Mouse (Mus musculus) cerebellum, postnatal 14 days (tissue): ENCODE measurements around the gene Psmb10.
"Not testable (repeated sequence)": the region's sequence is repeated elsewhere in the genome, so short reads cannot be mapped to it uniquely, and the experiment has no call there.

ENCODE experiments used
- DNase-seq, 2 experiments: peaks; one replicate each; pipeline ENCODE4 v3.0.0; 2021; ENCODE audit warnings: mixed read lengths in 2 of 2

The Psmb10 gene

DNA sequence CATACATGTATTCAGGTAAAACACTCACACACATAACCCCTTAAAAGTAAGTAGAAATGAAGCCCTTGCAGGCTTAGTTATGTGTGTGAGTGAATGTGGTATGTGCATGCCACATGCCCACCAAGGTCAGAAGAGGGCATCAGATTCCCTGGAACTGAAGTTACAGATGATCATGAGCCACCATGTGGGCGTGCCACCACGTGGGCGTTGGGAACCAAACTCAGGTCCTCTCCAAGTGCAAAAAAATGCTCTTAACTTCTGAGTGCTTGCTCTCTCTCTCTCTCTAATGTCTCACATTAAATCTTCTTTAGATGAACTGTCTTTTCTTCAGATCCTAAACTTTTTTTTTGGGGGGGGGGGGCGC is at the start of gene Psmb10:
Gene Psmb10 (minus strand): TSS at position 139 of the 364 bp plus-strand sequence.
- DNase-seq: peak in 1 of 2 experiments; percentile 35

DNA sequence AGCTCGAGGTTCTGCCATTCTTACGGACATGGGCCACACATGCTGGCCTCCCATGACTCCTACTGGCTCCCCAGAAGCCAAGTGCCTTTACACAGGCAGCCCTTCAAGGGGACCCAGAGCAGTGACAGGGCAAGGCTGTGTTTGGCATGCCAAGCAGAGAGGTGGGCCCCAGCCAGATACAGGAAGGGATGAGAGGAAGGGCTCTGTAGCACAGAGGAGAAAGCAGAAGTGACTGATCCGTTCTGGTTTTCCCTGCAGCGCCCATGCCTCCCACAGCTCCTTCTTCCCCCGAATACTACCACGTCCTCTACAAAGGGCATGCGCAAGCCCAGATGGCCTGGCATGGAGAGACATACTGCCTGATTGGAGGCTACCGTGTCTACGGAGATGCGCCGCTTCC is 45.2 kb upstream of the Psmb10 start:
- DNase-seq: not testable (repeated sequence)

DNA sequence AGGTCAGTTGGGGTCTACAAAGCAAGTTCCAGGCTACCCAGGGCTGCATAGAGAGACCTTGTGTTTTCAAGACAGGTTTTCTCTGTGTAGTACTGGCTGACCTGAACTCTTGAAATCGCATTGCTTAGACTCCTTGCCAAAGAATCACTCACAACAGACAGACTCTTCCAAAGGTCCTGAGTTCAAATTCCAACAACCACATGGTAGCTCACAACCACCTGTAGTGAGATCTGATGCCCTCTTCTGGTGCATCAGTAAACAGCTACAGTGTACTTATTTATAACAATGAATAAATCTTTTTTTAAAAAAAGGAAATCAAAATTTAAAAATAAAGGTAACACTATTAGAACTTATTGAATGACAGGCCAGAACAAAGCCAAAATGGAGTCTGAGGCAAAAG is 42.9 kb upstream of the Psmb10 start:
- no peak for DNase-seq

DNA sequence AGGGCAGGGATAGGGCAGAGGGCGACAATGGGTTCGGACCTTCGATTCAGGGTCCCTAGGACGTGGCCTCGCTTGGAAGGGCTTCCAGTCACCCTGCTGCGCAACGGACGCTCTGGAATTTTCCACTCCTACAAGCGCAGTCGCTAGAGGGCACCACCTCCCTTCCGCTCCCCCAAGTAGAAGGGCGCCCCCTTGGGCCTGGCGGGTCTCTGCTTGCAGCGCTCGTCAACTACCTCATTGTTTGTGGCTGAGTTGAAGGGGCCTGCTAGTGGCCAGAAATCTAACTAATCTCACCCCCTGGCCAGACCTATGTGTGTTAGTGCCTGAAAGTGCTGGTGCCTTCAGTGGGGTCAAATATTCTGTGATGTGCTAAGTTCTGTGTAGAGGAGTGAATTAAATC is 41.1 kb upstream of the Psmb10 start, which contains the start of gene Dpep3:
Gene Dpep3 (minus strand): TSS at position 105 of the 400 bp plus-strand sequence.
- no peak for DNase-seq

DNA sequence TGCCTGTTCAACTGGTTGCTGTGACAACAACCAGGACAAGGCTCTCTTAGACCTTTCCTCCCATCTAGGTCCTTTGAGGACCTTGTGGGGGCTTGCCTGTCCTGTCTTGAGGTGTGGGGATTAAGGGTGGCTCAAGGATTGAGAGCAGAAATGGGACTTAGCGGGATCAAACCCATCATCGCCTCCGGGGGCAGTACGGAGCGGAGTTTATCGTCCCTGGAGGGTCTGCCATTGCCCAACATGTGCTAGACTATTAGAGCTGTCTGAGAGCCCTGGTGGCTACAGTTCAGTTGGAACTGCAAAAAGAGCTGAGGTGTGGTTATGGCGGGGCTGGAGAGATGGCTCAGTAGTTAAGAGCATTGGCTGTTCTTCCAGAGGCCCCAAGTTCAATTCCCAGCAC is 37.1 kb upstream of the Psmb10 start:
- no peak for DNase-seq

DNA sequence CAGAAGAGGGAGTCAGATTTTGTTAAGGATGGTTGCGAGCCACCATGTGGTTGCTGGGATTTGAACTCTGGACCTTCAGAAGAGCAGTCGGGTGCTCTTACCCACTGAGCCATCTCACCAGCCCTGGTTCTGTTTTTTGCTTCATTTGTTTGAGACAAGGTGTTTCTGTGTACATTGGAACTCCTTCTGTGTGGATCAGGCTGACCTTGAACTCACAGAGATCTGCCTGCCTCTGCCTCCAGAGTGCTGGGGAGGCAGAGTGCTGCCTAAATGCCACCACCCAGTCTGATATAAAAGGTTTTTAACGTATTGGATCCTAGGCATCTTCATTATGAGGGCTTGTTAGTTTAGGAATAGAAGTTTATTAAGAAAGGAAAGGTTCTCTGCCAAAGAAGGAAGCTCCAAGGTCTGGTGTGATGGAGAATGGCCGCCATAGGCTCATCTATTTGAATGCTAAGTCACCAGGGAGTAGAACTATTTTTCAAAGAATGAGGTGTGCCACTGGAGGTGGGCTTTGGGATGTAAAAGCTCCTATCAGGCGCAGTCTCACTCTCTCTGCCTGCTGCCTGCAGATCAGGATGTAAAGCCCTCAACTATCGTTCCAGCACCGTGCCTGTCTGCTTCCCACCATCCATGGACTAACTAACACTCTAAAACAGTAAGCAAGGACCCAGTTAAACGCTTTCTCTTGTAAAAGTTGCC is 32.9 kb upstream of the Psmb10 start:
- no peak for DNase-seq

DNA sequence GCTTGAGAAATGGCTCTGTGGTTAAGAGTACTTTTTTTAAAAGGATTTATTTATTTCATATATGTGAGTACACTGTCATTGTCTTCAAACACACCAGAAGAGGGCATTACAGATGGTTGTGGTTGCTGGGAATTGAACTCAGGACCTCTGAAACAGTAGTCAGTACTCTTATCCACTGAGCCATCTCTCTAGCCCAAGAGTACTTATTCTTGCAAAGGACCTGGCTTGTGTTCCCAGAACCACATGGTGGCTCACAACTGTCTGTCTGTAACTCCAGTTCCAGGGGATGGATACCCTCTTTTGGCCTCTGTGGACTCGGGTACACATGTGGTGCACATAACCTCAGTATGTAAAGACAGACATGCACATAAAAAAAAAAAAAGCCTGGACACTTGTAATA is 31.1 kb upstream of the Psmb10 start:
- no peak for DNase-seq

DNA sequence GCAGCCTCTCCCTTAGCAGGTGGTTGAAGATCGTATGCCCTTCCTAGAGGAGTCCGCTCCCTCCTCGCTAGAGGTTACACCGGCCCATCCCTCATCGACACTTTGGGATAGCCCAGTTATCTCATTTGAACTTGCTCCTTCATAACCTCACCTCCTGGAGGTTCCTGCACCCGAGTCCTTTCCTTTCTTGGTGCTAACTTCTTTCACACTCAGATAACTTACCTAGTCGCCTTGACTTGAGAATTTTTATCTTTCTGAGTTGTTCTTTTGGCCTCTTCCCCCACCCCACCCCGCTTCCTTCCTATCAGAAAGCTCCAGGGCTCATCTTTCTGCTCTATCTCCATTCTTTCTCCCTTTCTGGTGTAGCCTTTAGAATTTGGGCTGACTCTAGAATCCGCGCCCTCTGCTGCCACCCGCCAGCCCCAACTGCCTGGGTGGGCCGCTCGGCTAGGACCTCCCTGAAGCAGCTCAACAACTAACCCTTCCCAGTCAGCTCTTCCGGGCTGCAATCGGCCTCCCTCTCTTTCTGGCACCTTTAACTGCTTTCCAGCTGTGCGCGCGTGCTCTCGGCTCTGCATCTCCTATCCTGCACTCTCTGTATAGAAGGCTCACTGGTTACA is 28.6 kb upstream of the Psmb10 start:
- DNase-seq: no peak

DNA sequence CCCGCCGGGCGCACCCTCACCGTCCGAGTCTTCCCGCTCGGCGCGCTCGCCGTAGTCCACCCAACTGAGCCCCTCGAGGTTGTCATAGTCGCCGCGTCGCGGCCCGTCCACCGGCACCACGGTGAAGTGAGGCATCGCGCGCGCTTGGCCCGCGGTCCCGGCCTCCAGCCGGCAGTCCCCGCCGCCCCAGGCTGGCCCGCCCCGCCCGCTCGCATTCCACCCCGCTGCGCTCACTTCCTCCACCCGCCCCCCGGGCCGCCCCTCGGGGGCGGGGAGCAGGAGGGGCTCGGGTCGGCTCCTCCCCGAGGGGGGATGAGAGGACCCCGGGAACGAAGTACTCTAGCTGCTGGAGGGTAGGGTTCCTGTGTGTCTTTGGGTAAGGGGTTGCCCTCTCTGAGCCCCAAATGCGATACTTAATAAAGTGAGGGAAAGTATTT is 27.7 kb upstream of the Psmb10 start, which contains the start of gene Slc12a4:
Gene Slc12a4 (minus strand): TSS at position 193 of the 437 bp plus-strand sequence.
- DNase-seq: peak in 1 of 2 experiments; percentile 45

DNA sequence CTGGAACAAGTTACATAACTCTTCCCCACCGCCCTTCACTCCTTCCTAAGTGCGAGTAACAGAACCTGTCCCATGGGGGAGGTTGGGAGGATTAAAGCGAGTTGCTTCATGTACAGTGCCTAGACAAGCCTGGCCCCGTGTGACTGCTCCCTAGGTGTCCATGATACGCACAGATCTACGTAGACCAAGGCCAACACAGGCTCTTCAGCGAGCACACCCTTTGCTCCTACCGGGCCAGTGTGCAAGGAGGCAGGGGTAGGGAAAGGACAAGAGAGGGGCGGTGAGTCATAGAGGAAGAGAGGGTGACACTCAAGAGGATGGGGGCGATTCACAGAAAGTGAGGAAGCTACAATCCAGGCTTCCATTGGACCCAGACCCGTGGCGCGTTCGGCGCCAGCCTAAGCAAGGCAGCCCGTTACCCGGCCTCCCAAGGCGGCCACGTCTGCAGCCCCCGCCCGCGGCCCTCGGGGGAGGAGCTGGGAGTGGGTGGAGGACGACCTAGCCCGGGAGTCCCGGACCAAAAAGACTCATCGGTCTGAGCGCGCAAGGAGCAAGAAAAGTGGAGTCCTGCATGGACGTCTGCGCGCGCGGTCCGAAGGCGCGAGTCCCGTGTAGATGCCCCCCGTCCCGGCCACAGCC is 27.1 kb upstream of the Psmb10 start:
- no peak for DNase-seq

DNA sequence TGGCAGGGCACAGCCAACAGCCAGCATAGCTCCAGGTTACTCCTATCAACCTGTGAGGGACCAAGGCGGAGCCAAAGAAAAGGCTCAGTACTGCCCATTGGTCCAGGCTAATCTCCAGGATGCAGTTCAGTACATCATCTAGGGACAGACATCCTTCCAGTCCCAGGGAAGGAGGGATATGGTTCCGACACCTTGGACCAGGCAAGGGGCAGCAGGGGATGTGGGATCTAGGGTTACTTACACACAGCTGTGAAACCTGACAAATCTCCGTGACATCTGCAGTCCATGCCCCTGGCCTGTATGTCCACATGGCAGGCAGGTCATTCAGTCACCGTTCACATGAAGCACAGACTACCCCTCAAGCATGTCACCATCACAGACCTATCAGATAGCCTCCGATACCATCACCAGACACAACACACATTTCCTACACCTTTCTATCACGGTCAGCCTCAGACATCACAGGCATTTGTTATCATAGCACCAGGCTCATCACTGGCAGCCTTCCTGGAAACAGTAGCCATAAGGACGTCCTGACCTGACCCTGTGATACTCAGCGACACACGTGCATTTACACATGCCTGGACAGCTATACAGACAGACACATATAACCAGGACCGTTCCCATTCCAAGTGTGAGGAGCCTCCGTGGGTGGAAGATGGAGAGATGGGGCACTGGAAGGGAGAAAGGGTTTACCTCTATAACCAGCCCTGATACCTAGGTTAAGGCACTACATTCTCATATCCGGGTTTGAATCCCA is 26.4 kb upstream of the Psmb10 start:
- DNase-seq: no peak

DNA sequence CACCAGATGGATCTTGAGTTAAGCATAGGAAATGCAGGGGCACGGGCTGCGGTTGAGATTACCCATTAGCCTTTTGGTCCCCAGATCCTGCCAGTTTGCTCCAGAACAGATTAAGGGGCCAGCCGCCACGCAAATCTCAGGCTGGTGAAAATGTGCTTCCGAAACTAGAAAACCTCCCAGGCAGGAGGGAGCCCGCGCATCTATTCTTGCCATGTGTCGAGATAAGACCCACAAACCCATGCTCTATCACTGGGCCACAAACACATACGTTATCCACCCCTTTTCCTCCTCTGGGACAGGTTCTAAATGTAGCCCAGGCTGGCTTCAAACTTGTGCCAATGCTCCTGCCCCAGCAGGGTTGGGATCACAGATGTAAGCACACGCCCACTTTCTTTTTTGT is 23.3 kb upstream of the Psmb10 start:
- no peak for DNase-seq

DNA sequence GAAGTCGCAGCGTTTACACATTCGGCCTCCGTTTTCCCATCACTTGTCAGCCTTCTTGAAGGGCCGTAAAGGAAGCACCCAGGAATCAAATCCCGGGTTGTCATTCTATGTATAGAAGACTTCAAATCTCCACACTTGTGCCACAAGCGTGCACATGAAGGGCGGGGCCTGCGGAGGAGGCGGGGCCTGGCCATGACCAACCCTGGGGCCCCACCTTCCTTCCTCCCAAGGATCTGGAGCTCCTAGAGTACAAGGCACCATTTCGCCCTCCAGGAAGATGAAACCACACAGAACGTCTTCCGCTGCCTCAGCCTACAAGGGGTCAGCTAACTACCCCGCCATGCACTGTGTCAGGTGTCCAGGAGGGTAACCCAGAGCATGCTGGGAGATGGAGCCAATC is 22.9 kb upstream of the Psmb10 start:
- no peak for DNase-seq

DNA sequence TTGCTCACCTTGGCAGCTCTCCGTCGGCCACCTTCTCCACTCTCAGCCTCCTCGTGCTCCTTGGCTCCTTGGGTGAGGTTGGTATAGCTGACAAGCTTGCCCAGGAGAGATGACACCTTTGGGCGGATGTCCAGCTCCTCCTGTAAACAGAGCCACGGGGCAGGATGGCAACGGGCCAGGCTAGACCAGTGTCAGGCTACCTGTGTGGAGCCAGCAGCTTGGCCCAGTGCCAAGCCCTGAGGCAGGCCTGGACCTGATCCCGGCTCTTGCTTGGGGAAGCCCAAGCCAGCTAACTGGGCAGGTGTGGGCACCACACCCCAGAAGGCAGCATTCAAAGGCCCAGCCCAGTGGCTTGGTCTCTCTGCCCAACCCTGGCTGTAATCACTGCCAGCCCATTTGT is 21.1 kb upstream of the Psmb10 start:
- peak; percentile 91 to 94 for DNase-seq

DNA sequence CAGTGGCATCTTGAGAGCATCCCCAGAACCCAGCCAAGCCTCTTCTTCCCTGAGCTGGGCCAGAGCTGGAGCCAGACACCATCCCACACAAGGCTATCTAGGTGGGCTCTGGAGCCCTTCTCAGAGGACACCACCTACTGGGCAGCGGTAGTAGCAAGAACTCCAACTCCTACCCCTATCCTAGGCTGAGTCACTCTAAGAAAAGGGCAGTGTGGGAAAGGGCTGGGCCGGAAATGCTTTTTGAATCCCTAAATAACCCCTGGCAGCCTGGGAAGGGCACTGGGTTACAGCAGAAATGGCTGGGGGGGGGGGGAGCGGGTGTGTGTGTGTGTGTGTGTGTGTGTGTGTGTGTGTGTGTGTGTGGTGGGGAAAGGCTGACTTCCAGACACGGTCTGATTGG is 19.6 kb upstream of the Psmb10 start:
- no peak for DNase-seq

DNA sequence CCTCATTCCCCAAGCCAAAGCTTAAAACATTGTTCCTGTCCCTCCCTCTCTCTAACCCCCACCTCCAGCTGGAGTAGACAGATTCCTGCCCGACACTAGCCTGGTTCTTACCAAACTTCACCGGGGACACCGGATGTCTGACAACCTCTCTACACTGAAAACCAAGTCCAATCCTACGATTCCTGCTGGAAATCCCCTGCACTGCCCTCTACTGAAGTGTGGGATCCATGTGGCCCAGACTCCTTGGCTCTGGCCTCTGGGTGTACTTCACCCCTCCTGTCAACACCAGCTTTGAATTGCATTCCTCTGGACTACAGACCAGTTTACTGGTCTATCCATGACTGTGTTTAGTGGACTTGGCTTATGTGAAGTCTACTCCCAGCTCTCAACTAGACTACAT is 18.3 kb upstream of the Psmb10 start:
- DNase-seq: no peak

DNA sequence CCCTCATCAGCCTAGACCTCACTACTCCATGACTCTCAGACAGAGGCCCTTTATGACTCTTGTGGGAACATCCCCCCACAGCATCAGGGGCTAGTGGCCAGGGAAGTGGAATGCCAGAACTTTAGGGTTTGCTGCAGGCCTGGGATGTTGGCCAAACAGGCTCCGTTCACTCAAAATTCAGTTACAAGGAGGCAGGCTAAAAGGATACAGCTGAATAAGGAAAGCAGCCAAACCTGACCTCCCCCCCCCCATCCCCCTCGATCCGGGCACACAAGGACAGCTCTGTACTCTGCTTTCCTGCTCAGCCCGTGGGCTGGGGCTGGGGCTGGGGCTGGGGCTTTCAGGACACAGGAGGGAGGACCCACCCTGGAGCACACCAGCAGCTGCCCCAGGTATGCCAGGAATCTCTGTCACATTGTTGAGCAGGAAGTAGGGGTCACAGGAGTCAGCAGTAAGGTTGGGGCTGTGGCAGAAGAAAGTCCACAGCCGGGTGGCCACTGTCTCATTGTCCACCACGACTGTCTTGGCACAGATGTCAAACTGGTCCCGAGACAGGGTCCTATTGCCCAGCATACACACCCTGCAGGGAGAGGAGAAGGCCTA is 12.9 kb upstream of the Psmb10 start:
- peak in 1 of 2 experiments; percentile 40 for DNase-seq

DNA sequence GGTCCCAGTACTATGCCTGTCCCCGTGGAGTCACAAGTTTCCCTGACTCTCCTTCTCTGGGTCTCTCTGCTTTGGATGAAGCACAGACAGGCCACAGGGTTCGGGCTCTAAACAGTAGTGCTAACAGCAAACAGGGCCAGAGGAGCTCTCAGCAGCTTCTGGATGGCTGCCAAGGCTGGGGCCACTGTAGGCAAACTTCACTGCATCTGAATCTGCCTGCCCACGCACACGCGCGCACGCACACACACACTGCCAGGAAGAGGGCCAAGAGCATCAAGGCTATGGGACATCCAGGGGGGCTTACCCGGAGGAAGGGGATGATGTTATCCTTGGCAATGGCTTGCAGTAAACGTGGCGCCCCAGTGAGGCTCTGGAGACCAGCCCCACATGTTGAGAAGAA is 11.1 kb upstream of the Psmb10 start:
- DNase-seq: peak; percentile 61 to 69

DNA sequence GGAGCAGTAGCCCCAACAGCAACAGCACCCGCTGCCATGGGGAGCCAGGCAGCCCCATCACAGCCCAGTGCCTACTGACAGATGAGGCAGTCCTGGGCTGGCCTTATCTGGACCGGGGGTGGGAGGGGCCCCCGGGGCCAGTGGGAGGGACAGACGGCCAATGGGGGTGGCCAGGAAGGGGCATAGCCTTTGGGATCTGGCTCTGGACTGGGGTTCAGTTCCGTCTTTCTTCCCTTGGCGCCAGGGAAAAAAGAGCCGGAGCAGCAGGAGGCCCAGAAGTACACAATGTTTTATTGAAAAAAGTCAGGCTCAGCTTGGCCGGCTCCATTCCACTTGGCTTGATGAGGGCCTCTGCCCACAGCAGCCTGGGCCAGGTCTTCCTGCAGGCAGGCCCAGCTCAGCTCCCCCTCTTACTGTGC is 5.1 kb upstream of the Psmb10 start, which contains the start of gene Lcat:
Gene Lcat (minus strand): TSS at position 62 of the 419 bp plus-strand sequence.
- no peak for DNase-seq

DNA sequence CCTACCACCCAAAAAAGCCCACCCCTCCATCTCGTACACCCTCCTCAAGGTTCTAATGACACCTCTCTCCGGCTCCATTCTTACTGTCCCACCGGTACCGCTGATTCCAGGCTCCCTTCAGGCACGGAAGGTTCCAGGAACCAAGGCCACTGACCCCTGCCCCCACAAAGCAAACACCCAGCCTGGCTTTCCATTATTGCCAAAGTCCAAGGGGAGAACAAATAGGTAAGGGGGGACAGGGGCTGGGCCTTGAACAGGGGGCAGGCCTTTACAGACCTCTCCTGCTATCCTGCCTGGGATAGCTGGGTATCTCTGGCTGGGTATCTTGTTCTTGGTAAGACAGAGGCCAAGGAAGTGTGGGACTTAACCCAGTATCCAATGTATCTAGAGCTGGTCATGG is 4.3 kb upstream of the Psmb10 start:
- no peak for DNase-seq

DNA sequence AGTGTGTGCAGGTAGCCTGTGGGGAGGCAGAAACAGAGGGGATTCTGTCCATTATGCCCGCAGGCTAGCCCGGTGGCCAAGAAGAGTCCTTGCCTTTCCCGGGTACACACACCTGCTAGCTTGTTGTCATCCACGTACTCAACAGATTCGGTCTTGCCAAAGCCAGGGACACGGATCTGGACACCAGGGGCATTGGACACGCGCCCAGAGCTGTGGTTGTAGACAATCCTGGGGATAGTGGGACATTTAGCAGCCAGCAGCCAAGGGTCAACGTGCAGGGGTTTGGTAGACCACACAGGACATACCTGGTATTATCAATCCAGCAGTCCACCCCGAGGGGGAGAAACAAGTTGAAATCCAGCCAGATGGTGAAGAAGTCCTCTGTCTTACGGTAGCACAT is 3.8 kb upstream of the Psmb10 start:
- no peak for DNase-seq

DNA sequence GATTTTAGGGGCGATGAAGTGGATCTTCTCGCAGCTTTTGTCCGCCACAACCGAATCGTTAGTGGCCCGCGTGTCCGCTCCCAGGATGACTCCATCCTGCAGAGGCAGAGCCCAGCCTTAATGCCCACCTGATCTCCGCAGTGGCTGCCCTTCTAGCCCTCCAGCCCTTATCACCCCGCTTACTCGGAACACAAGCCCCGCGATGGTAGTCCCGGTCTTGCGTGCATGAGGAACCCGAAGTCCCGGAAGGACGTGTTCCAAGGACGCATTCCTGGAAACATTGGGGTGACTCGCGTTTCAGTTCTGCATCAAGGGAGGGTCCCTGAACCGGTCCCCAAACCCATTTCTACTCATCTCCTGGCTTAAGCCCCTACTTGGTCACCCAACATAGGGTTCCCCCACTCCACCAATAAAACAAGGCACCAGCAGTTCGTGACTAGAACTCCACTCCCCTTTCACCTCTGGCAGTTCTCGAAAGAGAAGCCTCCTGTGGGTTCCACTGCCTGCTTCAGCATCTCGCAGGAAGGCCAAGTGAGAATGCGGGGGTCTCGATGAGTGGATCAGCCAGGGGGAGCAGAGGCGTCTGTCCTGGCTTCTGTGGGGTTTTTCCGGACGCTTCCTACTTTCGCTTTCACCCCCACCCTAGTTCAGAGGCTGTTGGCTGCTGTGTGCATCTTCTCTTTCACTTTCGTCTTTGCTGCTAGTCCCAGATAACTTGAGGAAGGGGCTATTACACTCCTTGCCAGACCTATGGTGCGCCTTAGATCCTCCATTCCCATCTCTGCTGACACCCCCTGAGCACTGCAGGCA is 543 bp downstream of the Psmb10 start:
- peak in 1 of 2 experiments; percentile 58 for DNase-seq
